Mouse (Mus musculus) intestine, postnatal 0 days (tissue): ENCODE measurements around the gene Olfr12. TPM values are rescaled to one million over a fixed set of nuclear protein-coding genes. Genes with fewer than 3 reads are reported as not detected.

Source experiments
- ATAC-seq: fragments of 200-750 bp; cut with Nextera tagmentation; 2 replicates; pipeline ENCODE4 v1.8.0; 2017; ENCODE audit warnings: mild to moderate bottlenecking, moderate TSS enrichment, moderate library complexity
- H3K27ac ChIP-seq: fragments of 300-500 bp; sonication (generic); 2 replicates; pipeline ENCODE4 v1.5.1; 2014; ENCODE audit warnings: mild to moderate bottlenecking, low read depth, low read length, moderate library complexity
- H3K27me3 ChIP-seq: fragments of 300-500 bp; sonication (generic); replicated peaks from 2 replicates; pipeline ENCODE4 v1.6.1; 2014; ENCODE audit warnings: low read length, mixed read lengths; ENCODE audit not compliant: control insufficient read depth, insufficient read depth
- H3K36me3 ChIP-seq: fragments of 300-500 bp; sonication (generic); 2 replicates; pipeline ENCODE4 v1.6.1; 2014; ENCODE audit warnings: mild to moderate bottlenecking, moderate library complexity; ENCODE audit not compliant: control insufficient read depth, insufficient read depth
- H3K4me1 ChIP-seq: fragments of 300-500 bp; sonication (generic); replicated peaks from 2 replicates; pipeline ENCODE4 v1.6.1; 2014; ENCODE audit warnings: antibody characterized with exemption, low read length, mixed read lengths; ENCODE audit not compliant: control insufficient read depth, insufficient read depth
- H3K4me2 ChIP-seq: fragments of 300-500 bp; sonication (generic); replicated peaks from 2 replicates; pipeline ENCODE4 v1.6.1; 2014; ENCODE audit warnings: low read depth, mild to moderate bottlenecking, moderate library complexity
- H3K4me3 ChIP-seq: fragments of 300-500 bp; sonication (generic); 2 replicates; pipeline ENCODE4 v1.5.1; 2014; ENCODE audit warnings: low read depth, low read length
- H3K9ac ChIP-seq: fragments of 300-500 bp; sonication (generic); 2 replicates; pipeline ENCODE4 v1.6.1; 2014; ENCODE audit warnings: mild to moderate bottlenecking, low read depth, low read length
- H3K9me3 ChIP-seq: fragments of 300-500 bp; sonication (generic); 2 replicates; pipeline ENCODE4 v1.6.1; 2016; ENCODE audit warnings: mixed run types; ENCODE audit not compliant: control insufficient read depth
- CTCF ChIP-seq: sonication (generic); IDR thresholded peaks from 2 replicates; pipeline ENCODE4 v1.5.1; 2016; ENCODE audit warnings: low read depth, mild to moderate bottlenecking, control low read depth, antibody characterized with exemption, moderate library complexity
- WGBS: fragments of 180-500 bp; shearing (Covaris S2); extraction: QIAGEN DNeasy Blood & Tissue Kit; methylation state at CpG from one replicate; pipeline ENCODE4 v1.1.7; 2014; 5-methylcytosine and 5-hydroxymethylcytosine counted together
- polyA plus RNA-seq: library from polyadenylated mRNA; unstranded; fragments of >200 nt; fragmentation: Nextera tagmentation; extraction: Ambion mirVana; gene quantifications from 2 replicates; pipeline ENCODE4 v1.2.1, GENCODE M21; 2015

Olfr12 gene
- polyA plus RNA-seq, 1 experiment from 2014 or later = not detected

DNA sequence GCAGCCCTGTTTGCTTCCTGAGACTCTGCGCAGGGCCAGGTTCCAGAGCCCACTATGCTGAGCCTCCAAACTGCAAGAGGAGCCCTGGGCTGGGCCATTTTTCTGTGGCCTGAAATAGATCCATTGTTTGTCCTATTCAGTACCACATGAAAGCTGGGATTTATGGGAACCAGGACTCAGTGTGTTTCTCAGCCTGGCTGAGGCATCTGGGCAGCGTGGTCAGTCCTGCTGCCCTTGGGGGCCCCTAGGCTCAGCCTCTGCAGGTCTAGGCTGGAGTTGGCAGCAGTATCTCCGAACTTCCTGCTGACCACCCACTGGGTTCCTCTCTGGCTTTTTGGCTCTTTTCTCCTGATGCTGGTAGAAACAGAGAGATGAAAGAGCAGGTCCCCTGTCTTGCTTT, 33.9 kb downstream of the Olfr12 start:
- 73% methylated on average over 3 of the region's 3 CpGs for WGBS
- TF ChIP-seq CTCF = no peak
- no peak overlapping the region for H3K4me3 ChIP-seq
- no peak for ATAC-seq
- no peaks in the 10 kb centered on the region for H3K4me1 ChIP-seq
- no peak overlapping the region for H3K9ac ChIP-seq
- H3K27ac ChIP-seq = no peak overlapping the region
- no peak overlapping the region for H3K4me2 ChIP-seq
- H3K27me3 ChIP-seq = no peaks in the 10 kb centered on the region
- no peaks in the 10 kb centered on the region for H3K9me3 ChIP-seq
- no peaks in the 10 kb centered on the region for H3K36me3 ChIP-seq

DNA sequence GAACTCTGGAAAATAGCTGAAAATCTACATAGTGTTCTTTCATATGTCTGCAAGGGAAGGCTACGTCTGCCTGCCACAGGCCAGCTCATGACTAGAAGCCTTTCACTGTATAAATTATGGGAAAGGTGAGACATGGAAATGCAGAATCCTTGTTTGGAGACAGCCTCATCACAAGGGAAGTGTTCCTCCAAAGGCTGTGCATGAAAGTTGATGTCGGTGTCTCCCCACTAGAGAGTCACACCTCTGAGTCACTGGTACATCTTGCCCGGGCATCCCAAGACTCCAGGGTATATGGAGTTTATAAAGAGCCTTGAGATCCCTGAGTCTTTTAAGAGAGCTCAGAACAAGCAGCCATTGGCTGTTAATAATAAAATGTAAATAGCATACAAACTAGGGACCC, 35.6 kb downstream of the Olfr12 start:
- H3K27ac ChIP-seq = no peak overlapping the region
- H3K36me3 ChIP-seq = no peaks in the 10 kb centered on the region
- H3K9ac ChIP-seq = no peak overlapping the region
- H3K4me3 ChIP-seq = no peak overlapping the region
- no peaks in the 10 kb centered on the region for H3K9me3 ChIP-seq
- no peak for ATAC-seq
- 94% methylated on average over 3 of the region's 3 CpGs for WGBS
- no peaks in the 10 kb centered on the region for H3K4me1 ChIP-seq
- TF ChIP-seq CTCF = no peak
- H3K4me2 ChIP-seq = no peak overlapping the region
- H3K27me3 ChIP-seq = no peaks in the 10 kb centered on the region

DNA sequence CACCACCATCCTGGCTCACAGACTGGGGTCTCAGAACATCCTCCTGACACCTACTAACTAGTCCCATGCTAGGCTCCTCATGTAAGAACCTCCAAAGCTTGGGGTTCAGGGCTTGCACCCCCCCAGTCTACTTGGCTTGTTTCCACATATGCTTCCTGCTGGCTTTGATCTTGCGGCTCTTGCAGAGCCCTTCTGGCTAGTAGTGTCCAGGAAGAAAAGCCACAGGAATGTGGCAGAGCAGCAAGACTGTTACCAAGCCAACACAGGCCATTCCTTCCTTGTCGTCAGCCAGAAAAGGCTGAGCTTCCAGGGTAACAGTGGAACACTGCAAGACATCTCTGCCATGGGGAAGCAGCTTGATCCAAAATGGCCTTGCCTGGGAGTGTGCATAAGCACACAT, 37.1 kb downstream of the Olfr12 start:
- H3K36me3 ChIP-seq = no peaks in the 10 kb centered on the region

DNA sequence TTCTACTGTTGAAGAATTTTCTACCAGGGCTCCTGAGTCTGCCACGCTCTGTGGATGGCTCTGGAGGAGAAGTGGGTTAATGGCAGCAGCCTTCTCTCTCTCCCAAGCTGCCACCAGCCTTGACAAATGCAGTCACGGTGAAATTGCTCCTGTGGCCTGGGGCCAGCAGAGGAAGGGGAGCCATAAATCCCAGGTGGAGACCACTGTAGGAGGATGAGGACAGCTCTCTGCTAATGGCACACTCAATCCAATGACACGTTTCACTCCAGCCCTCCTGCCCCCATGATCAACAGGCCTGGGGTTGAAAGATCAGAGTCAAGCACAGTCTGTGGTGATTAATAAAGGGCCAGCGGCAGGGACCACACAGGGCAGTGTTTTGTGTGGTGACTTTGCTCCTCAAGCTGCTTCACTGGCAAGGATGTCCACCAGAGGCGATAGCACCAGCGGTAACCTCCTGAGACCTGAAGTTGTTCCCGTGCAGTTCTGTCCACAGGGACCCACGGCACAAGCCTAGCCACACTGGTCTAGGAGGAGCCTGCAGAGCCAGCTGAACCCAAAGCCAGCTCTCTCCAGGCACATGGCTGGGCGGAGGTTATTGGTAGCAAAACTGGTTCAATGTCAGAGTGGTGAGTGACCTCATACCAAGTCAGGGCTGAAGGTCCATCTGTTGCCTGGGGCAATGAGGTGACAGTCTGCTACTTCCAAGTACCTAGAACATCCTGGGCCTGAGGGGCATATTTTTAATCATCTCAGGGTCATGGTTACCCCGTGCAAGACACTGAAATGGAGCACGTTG, 39.6 kb downstream of the Olfr12 start:
- Histone ChIP-seq H3K4me1 (no peaks in the 10 kb centered on the region), H3K9me3 (no peaks in the 10 kb centered on the region), H3K9ac (no peak overlapping the region), H3K27ac (no peak overlapping the region), H3K4me3 (no peak overlapping the region), H3K27me3 (no peaks in the 10 kb centered on the region), H3K36me3 (no peaks in the 10 kb centered on the region), H3K4me2 (no peak overlapping the region)
- ATAC-seq = no peak
- TF ChIP-seq CTCF = no peak
- 73% methylated on average over 11 of the region's 11 CpGs for WGBS

More for the DNA sequence above, 37.1 kb downstream of the Olfr12 start:
- ATAC-seq = no peak
- no peaks in the 10 kb centered on the region for H3K4me1 ChIP-seq
- no peak overlapping the region for H3K4me2 ChIP-seq
- no peak overlapping the region for H3K4me3 ChIP-seq
- no peak for TF ChIP-seq CTCF
- 52% methylated on average over 2 of the region's 2 CpGs for WGBS
- H3K9me3 ChIP-seq = no peaks in the 10 kb centered on the region
- H3K27ac ChIP-seq = no peak overlapping the region
- no peak overlapping the region for H3K9ac ChIP-seq
- no peaks in the 10 kb centered on the region for H3K27me3 ChIP-seq

DNA sequence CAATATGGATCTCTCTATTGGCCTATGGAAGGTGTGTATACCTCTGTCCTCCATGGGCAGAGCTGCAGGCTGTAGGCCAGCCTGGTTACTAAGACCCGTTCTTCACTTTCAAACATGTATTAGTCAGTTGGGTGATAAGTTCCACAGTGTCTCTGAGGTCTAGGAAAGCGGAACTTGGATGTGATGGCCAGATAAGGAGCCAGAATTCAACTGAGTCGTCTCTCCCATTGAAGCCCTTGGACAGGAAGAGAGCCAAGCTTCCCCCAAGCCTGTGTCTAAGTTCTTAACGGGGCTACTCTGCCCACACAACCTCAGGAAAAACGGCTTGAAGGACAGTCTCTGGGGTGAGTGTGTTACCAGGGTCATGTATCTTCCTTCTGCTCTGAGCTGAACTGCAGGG, 41.8 kb downstream of the Olfr12 start:
- Histone ChIP-seq H3K36me3 (no peaks in the 10 kb centered on the region), H3K9me3 (no peaks in the 10 kb centered on the region), H3K9ac (no peak overlapping the region), H3K4me3 (no peak overlapping the region), H3K4me1 (no peaks in the 10 kb centered on the region), H3K27me3 (no peaks in the 10 kb centered on the region), H3K4me2 (no peak overlapping the region), H3K27ac (no peak overlapping the region)
- 45% methylated on average over 5 of the region's 5 CpGs for WGBS
- no peak for TF ChIP-seq CTCF
- ATAC-seq = no peak

DNA sequence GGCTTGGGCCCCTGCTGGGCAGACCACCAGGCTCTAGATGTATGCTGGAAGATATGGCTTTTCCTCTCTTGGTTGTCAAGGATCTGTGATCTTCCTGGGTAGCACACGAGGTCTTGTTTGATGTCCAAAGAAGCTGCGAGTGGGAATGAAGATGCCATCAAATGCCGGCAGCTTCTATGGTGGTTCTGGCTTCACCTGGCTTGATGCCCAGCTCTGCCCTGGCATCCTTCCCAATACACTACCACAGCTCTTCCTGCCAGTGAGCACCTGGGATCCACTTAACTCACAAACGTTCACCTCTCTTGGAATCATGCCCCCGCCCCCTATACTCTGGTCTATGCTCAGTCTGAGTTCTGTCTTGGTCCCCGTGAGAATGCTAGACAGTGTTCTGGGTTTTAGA, 49.5 kb downstream of the Olfr12 start:
- no peak overlapping the region for H3K4me3 ChIP-seq
- H3K27me3 ChIP-seq = no peaks in the 10 kb centered on the region
- no peaks in the 10 kb centered on the region for H3K36me3 ChIP-seq
- H3K9ac ChIP-seq = no peak overlapping the region
- WGBS = 81% methylated on average over 6 of the region's 6 CpGs
- H3K4me1 ChIP-seq = no peaks in the 10 kb centered on the region
- no peak overlapping the region for H3K4me2 ChIP-seq
- H3K9me3 ChIP-seq = no peaks in the 10 kb centered on the region
- no peak overlapping the region for H3K27ac ChIP-seq
- no peak for ATAC-seq
- no peak for TF ChIP-seq CTCF
